Mouse (Mus musculus) E14TG2a.4 (cell line): Measurements from ENCODE around the gene Il2ra.

ENCODE experiments used
- H3K27me3 ChIP-seq: 2 replicates; pipeline ENCODE4 v1.6.1; 2014; ENCODE audit warnings: low read length, control low read depth; ENCODE audit not compliant: insufficient read depth
- H3K36me3 ChIP-seq: 2 replicates; pipeline ENCODE4 v1.6.1; 2014; ENCODE audit warnings: low read length, control low read depth; ENCODE audit not compliant: insufficient read depth
- H3K4me1 ChIP-seq: replicated peaks from 2 replicates; pipeline ENCODE4 v1.6.1; 2014; ENCODE audit warnings: low read depth, low read length, control low read depth
- H3K4me3 ChIP-seq: replicated peaks from 2 replicates; pipeline ENCODE4 v1.5.1; 2014; ENCODE audit warnings: mild to moderate bottlenecking, low read length
- H3K9me3 ChIP-seq: 2 replicates; pipeline ENCODE4 v1.6.1; 2014; ENCODE audit warnings: low read length, control low read depth
- CTCF ChIP-seq: conservative IDR thresholded peaks from 2 replicates; pipeline ENCODE4 v1.5.1; 2014; ENCODE audit warnings: low read length
- NANOG ChIP-seq: IDR thresholded peaks from 2 replicates; pipeline ENCODE4 v1.6.1; 2014; ENCODE audit warnings: borderline replicate concordance, low read length, mixed read lengths
- POU5F1 ChIP-seq: IDR thresholded peaks from 2 replicates; pipeline ENCODE4 v1.6.1; 2014; ENCODE audit warnings: low read length, borderline replicate concordance

Gene Il2ra

DNA sequence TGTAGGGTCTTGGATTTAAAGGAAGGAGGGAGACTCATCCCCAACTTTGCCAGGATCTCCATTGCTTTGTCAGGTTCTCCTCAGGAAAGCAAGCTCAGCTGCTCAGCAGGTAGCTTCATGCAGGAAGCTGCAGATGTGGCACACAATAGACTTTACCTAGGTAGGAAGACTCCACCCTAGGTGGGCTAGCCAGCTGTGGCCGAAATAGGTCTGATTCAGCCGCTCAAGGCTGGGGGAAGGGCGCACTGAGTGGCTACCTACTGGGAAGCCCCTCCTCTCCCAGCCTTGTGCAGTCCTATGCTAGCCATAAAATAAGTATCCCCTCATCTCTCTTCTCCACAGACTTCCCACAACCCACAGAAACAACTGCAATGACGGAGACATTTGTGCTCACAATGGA is 40.1 kb downstream of the Il2ra start:
- peaks cover 14% of the 10 kb centered on the region for H3K27me3 ChIP-seq
- peak overlapping the region; percentile 37 for H3K4me3 ChIP-seq
- TF ChIP-seq CTCF (no peak), POU5F1 (no peak), NANOG (no peak)
- H3K4me1 ChIP-seq = peaks cover 29% of the 10 kb centered on the region
- H3K9me3 ChIP-seq = no peaks in the 10 kb centered on the region
- no peaks in the 10 kb centered on the region for H3K36me3 ChIP-seq

DNA sequence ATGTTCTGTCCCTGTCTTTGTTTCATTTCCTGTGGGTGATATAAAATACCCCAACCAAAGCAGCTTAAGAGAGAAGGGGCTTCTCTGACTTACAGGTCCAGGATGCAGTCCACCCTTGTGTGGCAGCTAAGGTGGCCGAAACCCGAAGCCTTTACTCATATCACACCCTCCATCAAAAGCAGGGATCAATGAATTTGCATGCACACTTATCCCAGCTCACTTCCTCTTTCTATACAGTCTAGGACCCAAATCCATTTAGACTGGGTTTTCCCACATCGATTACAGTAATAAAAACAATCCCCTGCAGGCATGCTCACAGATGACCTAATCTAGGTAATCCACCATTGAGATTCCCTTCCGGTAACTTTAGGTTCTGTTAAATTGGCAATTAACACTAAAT is 43.9 kb downstream of the Il2ra start:
- no peak for TF ChIP-seq NANOG
- TF ChIP-seq POU5F1 = no peak
- TF ChIP-seq CTCF = no peak
- Histone ChIP-seq H3K27me3 (peaks cover 6% of the 10 kb centered on the region; the same call in 1 of the 2 replicates), H3K9me3 (no peaks in the 10 kb centered on the region), H3K36me3 (no peaks in the 10 kb centered on the region), H3K4me3 (no peak overlapping the region), H3K4me1 (peaks cover 21% of the 10 kb centered on the region)

DNA sequence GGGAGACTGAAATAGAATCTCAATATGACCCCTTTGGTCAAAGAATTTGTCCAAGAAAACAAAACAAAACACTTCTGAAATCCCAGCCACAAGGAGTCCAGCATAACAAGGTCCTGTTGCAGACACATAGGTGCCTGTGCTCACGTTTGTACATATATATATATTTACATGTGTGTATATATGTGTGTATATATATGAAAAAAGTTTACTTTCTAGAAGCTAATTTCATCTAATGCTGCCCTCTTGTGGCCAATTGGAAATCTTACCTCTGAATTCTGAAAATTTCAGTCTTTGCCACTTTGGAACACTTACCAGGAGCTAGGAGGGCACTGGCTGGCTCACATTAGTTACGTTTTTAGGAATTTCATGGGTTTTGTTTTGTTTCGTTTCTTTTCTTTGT is 44.8 kb downstream of the Il2ra start:
- peaks cover 12% of the 10 kb centered on the region for H3K4me1 ChIP-seq
- TF ChIP-seq CTCF = peak; percentile 43
- TF ChIP-seq NANOG = no peak
- H3K27me3 ChIP-seq = peaks cover 6% of the 10 kb centered on the region; the same call in 1 of the 2 replicates
- no peaks in the 10 kb centered on the region for H3K9me3 ChIP-seq
- H3K36me3 ChIP-seq = no peaks in the 10 kb centered on the region
- H3K4me3 ChIP-seq = no peak overlapping the region

DNA sequence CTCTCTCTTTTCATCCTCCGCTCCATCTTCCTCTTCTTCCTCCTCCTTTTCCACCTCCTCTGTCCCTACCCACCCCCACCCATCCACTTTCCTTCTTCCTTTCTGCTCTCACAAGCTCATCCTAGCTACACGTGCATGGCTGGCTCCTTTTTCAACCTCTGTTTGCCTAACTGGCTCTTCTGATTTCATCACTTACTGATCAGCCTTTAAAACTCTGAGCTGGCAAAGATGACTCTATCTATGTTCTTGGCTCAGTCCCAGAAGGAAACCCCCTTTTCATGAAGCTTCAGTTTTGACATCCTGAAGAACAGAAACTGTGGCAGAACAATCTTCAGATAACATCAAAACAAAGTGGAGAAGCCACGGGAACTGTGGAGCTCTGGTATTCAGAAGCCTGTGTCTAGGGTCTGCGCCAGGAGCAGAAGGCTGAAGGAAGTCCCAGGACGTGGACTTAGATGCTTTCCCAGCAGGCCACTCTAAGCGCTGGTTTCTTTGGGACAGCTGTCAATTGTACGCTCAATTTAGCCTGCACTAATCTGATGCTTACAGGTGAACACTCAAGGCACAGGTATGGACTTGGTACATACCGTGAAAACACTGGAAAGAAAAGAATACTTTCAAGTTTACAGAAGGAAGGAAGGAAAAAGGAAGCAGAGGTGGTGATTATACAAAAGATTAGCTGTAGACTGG is 47.7 kb downstream of the Il2ra start:
- Histone ChIP-seq H3K36me3 (no peaks in the 10 kb centered on the region), H3K9me3 (no peaks in the 10 kb centered on the region), H3K4me1 (no peaks in the 10 kb centered on the region), H3K4me3 (no peak overlapping the region), H3K27me3 (no peaks in the 10 kb centered on the region)
- TF ChIP-seq POU5F1 (no peak), NANOG (no peak), CTCF (no peak)

DNA sequence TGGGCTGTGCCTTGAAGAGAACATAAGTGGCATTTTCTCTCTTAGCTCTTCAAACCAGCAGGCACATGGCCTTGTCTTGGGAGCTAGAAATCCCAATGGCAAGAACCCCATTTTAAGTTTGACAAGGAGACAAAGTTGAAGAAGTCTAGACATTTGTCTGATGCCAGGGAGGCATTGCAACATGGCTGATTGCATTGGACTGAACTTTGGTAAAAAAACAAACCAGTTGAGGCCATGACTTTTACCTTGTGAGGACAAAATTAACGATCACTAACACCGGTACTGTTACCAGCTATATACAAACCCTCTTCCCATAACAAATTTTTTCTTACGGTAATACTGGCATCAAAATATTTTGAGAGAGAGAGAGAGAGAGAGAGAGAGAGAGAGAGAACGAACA is 50.7 kb downstream of the Il2ra start:
- Histone ChIP-seq H3K4me3 (no peak overlapping the region), H3K27me3 (no peaks in the 10 kb centered on the region), H3K4me1 (no peaks in the 10 kb centered on the region), H3K36me3 (no peaks in the 10 kb centered on the region), H3K9me3 (no peaks in the 10 kb centered on the region)
- no peak for TF ChIP-seq NANOG
- no peak for TF ChIP-seq CTCF
- no peak for TF ChIP-seq POU5F1

DNA sequence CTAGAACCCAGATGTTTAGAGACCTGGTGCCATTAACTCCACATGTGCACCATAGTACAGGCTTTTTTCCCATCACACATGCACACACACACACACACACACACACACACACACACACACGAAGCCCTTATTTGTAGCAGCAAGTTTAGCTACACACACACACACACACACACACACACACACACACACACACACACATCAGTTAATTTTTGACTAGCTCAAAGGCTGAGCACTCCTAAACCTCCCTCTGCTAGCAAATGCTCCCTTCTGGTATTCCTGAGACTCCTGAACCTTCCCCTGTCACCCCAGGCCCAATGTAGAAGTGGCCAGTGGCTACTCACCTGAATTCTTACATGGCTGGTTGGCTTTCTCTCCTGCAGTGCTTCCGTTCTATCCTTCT is 51.5 kb downstream of the Il2ra start:
- H3K4me3 ChIP-seq = no peak overlapping the region
- H3K4me1 ChIP-seq = no peaks in the 10 kb centered on the region
- H3K36me3 ChIP-seq = no peaks in the 10 kb centered on the region
- no peaks in the 10 kb centered on the region for H3K27me3 ChIP-seq
- no peaks in the 10 kb centered on the region for H3K9me3 ChIP-seq
- TF ChIP-seq CTCF (no peak), NANOG (no peak), POU5F1 (no peak)

DNA sequence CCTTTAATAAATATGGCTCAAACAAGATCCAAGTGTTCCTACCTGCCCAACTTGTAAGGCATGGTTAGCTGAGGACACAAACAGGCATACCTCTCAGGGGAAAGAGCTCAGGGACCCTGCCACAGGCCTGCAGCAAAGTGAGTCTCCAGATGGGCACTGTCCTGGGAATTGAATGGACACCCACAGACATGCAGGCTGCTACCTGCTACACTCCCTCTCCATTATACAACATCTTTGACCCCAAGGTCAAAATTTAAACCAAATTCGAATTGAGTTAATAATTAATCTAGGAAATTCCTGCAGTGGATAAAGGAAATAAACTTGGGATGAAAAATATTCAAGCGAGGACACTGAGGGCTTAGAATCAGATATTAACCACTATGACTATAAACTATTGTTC is 53.3 kb downstream of the Il2ra start:
- Histone ChIP-seq H3K4me1 (no peaks in the 10 kb centered on the region), H3K4me3 (no peak overlapping the region), H3K36me3 (no peaks in the 10 kb centered on the region), H3K9me3 (peaks cover 7% of the 10 kb centered on the region), H3K27me3 (no peaks in the 10 kb centered on the region)
- no peak for TF ChIP-seq NANOG
- TF ChIP-seq CTCF = no peak
- no peak for TF ChIP-seq POU5F1

DNA sequence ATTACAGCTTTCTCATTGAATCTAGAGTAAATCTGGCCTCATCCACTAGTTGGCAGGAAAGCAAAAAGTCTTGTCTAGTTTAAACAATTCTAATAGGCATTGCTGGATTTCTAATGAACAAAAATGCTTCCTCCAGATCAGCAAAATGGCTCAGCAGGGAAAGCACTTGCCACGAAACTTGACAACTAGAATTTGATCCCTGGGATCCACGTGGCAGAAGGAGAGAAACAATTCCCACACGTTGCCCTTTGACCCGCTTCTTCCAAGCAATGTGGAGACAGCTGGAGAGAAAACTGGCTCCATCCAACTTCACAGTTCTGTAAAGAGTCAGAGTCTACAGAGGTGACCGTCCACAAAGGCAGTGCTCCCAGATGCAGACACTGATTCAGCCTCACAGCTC is 56.4 kb downstream of the Il2ra start:
- no peak for TF ChIP-seq NANOG
- Histone ChIP-seq H3K4me3 (no peak overlapping the region), H3K9me3 (peaks cover 7% of the 10 kb centered on the region), H3K36me3 (no peaks in the 10 kb centered on the region), H3K27me3 (peaks cover 7% of the 10 kb centered on the region), H3K4me1 (no peaks in the 10 kb centered on the region)

DNA sequence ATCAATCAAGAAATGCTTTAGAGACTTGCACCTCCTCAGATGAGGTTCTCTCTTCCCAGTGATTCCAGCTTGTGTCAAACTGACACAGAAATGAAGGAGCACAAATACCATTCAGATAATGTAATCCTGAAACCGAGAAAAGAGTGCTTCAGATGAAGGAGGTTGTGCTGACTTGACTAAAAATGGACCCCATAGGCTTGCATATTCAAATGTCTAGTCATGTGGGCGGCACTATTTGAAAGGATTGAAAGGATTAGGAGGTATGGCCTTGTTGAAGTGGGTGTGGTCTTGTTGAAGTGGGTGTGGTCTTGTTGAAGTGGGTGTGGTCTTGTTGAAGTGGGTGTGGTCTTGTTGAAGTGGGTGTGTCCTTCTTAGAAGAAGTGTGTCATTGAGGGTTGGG is 57.3 kb downstream of the Il2ra start:
- Histone ChIP-seq H3K27me3 (peaks cover 14% of the 10 kb centered on the region), H3K36me3 (no peaks in the 10 kb centered on the region), H3K9me3 (peaks cover 7% of the 10 kb centered on the region), H3K4me3 (no peak overlapping the region), H3K4me1 (peaks cover 4% of the 10 kb centered on the region; the same call in 1 of the 2 replicates)
- no peak for TF ChIP-seq CTCF
- no peak for TF ChIP-seq POU5F1
- no peak for TF ChIP-seq NANOG
